Mouse (Mus musculus): ENCODE data around the gene Cyp1a2. TPM values are rescaled to one million over a fixed set of nuclear protein-coding genes. Genes with fewer than 3 reads are reported as not detected.

Gene Cyp1a2
- polyA plus RNA-seq, 1 experiment from 2014 or later = not detected

DNA sequence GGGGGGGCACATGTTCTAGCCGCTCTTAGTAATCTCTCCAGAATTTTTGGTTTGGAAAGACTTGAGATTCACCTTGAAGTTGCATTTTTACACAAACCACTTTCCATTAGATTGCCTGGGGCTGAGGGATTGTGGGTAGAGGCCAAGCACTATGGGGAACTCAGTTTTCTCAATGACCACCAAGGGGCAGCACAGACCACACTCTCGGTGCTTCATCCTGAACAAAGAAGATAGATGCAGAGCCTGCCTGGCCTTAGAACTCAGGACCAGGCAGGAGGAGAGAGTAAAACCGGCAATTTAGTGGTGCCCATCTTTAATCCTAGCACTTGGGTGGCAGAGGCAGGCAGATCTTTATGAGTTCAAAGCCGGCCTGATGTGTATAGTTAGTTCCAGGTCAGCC lies 23.7 kb downstream of the Cyp1a2 start:
- no peak overlapping the region for H3K4me2 ChIP-seq
- peaks cover 5% of the 10 kb centered on the region; the same call in 1 of the 2 replicates for H3K4me1 ChIP-seq (replicated peaks)
- WGBS = 14% methylated on average over 4 of the region's 4 CpGs
- H3K9ac ChIP-seq = no peak overlapping the region
- peaks cover 4% of the 10 kb centered on the region; the same call in 1 of the 2 replicates for H3K27me3 ChIP-seq (replicated peaks)
- no peak overlapping the region for H3K27ac ChIP-seq (ENCODE audit: poor library complexity, severe bottlenecking)
- ATAC-seq (ENCODE audit: insufficient number of reproducible peaks, low FRiP score) = peak; percentile 58; the same call in 1 of the 2 replicates
- H3K4me3 ChIP-seq = no peak overlapping the region
- no peaks in the 10 kb centered on the region; the same call in 1 of the 2 replicates for H3K9me3 ChIP-seq (replicated peaks)
- no peaks in the 10 kb centered on the region for H3K36me3 ChIP-seq

DNA sequence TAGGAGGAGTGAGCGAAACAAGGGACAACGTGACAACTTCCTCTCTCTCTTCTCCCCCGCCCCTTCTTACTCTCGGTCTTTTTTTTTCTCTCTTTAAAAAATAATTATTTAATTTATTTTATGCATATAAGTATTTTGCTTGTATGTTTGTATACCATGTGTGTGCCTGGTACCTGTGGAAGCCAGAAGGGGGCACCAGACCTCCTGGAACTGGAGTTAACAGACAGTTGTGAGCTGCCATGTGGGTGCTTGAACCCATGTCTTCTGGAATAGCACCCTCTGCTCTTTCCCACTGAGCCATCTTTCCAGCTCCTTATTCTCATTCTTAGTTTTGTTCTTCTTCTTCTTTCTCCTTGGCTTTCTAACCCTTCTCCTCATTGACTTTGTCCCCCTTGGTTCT lies 24.5 kb downstream of the Cyp1a2 start:
- WGBS = 83% methylated on average over 4 of the region's 4 CpGs

DNA sequence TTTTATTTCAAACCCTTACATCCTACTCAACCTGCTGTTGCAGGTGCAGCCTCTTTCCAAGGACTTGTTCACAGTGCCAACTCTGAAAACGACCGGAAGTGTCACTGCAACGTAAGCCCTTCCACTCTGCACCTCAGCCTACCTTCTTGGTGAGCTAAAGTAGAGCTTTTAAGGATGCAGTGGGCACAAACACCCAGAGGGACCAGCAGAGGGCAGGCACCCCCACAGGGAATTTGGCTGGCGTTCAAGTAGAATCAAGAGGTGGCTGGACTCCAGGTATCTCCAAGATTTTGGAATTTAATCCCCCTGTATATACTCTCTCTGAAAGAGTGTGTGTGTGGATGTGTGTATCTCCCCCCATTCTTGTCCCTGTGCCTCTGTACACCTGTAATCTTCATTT lies 25.7 kb downstream of the Cyp1a2 start:
- no peaks in the 10 kb centered on the region for H3K36me3 ChIP-seq
- no peak overlapping the region for H3K4me3 ChIP-seq
- H3K9ac ChIP-seq = no peak overlapping the region
- peaks cover 23% of the 10 kb centered on the region for H3K27me3 ChIP-seq (replicated peaks)
- H3K9me3 ChIP-seq (replicated peaks) = no peaks in the 10 kb centered on the region
- H3K4me1 ChIP-seq (replicated peaks) = peaks cover 9% of the 10 kb centered on the region; the same call in 1 of the 2 replicates
- no peak overlapping the region for H3K27ac ChIP-seq (ENCODE audit: poor library complexity, severe bottlenecking)
- no peak for ATAC-seq (ENCODE audit: insufficient number of reproducible peaks, low FRiP score)
- 55% methylated on average over 4 of the region's 4 CpGs for WGBS
- no peak overlapping the region for H3K4me2 ChIP-seq

More for the DNA sequence above, 24.5 kb downstream of the Cyp1a2 start:
- H3K27me3 ChIP-seq (replicated peaks) = peaks cover 12% of the 10 kb centered on the region
- H3K36me3 ChIP-seq = no peaks in the 10 kb centered on the region
- no peak overlapping the region for H3K27ac ChIP-seq (ENCODE audit: poor library complexity, severe bottlenecking)
- H3K4me3 ChIP-seq = no peak overlapping the region
- peaks cover 9% of the 10 kb centered on the region; the same call in 1 of the 2 replicates for H3K4me1 ChIP-seq (replicated peaks)
- ATAC-seq (ENCODE audit: insufficient number of reproducible peaks, low FRiP score) = no peak
- no peak overlapping the region for H3K4me2 ChIP-seq
- H3K9ac ChIP-seq = no peak overlapping the region
- no peaks in the 10 kb centered on the region; the same call in 1 of the 2 replicates for H3K9me3 ChIP-seq (replicated peaks)

DNA sequence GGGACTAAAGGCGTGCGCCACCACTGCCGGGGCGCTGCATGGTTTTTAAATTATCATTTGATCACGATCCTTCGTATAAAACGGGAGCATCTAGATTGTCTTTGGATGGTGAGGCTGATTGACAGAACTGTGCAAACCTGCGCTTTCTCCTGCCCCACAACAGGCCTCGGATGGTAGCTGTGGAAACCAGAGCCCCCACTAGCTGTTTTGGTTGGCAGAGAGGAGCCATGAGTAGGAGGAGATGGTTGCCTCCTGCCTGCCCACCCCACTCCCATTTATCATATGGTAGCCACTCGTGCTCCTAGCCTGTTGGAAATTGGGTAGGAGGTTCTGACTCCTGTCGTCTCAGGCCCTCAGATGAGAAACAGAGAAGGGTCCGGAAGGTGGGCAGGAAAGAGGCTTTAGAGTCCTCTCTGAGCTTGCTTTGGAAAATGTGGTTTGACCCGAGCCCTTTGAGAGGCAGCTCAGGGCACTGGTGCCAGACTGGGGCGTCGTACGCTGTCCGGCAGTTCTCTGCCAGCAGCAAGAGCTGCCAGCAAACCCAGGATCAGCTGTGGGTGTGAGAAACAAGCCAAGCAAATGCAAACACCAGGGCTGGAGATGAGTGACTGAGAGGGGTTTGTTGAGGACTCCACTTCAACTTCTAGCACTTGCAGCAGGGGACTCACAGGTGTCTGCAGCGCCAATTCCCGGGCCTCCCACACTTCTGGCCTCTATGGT lies 26.7 kb downstream of the Cyp1a2 start:
- Histone ChIP-seq H3K4me3 (no peak overlapping the region), H3K9ac (no peak overlapping the region), H3K27ac (ENCODE audit: poor library complexity, severe bottlenecking) (no peak overlapping the region), H3K4me1 (replicated peaks) (peaks cover 9% of the 10 kb centered on the region; the same call in 1 of the 2 replicates), H3K9me3 (replicated peaks) (no peaks in the 10 kb centered on the region), H3K27me3 (replicated peaks) (peaks cover 31% of the 10 kb centered on the region), H3K36me3 (no peaks in the 10 kb centered on the region), H3K4me2 (no peak overlapping the region)
- ATAC-seq (ENCODE audit: insufficient number of reproducible peaks, low FRiP score) = no peak
- 79% methylated on average over 19 of the region's 19 CpGs for WGBS

DNA sequence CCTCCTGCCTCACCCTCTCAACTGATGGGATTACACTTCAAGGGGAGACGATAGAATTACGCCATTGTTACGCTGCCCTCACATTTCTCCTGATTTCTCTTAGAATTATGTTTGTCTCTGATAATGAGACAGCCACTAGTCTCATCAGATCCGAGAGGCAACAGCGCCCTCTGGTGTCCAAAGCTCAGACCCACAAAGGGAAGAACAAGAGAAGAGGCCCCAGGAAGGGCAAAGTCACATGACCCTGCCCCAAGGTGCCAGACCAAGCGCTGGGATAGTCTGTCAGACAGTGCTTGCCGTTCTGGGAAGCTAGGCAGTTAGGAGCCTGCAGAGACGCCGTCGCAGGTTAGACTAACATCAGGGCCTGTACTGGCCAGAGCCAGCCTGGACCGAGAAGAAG lies 27.8 kb downstream of the Cyp1a2 start:
- H3K4me2 ChIP-seq = peak overlapping the region; percentile 55
- H3K9ac ChIP-seq = peak overlapping the region; percentile 39
- H3K4me1 ChIP-seq (replicated peaks) = peaks cover 13% of the 10 kb centered on the region
- WGBS = 4% methylated on average over 11 of the region's 11 CpGs
- peaks cover 35% of the 10 kb centered on the region for H3K27me3 ChIP-seq (replicated peaks)
- no peak overlapping the region for H3K27ac ChIP-seq (ENCODE audit: poor library complexity, severe bottlenecking)
- no peaks in the 10 kb centered on the region for H3K36me3 ChIP-seq
- no peaks in the 10 kb centered on the region for H3K9me3 ChIP-seq (replicated peaks)
- peak; percentile 78 for ATAC-seq (ENCODE audit: insufficient number of reproducible peaks, low FRiP score)
- no peak overlapping the region for H3K4me3 ChIP-seq

DNA sequence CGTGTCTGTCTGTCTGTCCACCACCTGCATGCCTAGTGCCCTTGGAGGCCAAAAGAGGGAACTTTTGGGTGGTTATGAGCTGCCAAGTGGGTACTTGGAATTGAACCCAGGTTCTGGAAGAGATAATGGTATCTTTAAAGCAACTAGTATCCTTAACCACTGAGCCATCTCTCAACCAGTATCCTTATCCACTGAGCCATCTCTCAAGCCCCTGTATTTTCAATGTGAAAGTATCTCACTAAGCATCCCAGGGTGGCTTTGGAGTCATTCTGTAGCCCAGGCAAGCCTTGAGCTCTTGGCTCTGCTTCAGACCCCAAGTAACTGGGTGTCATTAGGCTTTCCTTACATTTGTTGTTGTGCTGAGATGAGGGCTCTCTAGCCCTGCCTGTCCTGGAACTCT lies 28.5 kb downstream of the Cyp1a2 start:
- Histone ChIP-seq H3K4me1 (replicated peaks) (peaks cover 15% of the 10 kb centered on the region), H3K27me3 (replicated peaks) (peaks cover 35% of the 10 kb centered on the region), H3K27ac (ENCODE audit: poor library complexity, severe bottlenecking) (no peak overlapping the region), H3K9ac (no peak overlapping the region), H3K4me2 (no peak overlapping the region), H3K9me3 (replicated peaks) (no peaks in the 10 kb centered on the region), H3K4me3 (no peak overlapping the region), H3K36me3 (no peaks in the 10 kb centered on the region)
- WGBS = 77% methylated on average over 1 of the region's 1 CpGs
- ATAC-seq (ENCODE audit: insufficient number of reproducible peaks, low FRiP score) = no peak

DNA sequence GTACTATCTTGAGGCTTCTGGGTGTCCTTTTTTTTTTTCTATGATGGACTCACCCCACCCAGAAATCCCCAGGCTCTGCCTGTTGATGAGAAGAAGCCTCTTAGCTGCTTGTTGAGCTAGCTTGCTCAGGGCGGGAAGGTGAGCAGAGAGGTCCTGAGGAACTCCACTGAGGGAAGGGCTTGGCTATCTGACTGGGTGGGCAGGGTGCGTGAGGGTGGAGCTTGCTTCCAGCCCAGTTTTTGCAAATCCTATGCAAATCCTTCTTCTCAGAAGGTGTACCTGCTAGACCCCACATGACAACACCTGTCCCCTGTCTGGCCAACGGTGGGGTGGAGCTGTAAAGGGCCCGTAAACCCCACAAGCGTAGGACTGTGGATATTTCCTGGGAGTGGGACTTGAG lies 30.2 kb downstream of the Cyp1a2 start, which contains the start of gene Csk:
Gene Csk (minus strand): TSS at position 349 of the 400 bp plus-strand sequence.
- ATAC-seq (ENCODE audit: insufficient number of reproducible peaks, low FRiP score) = no peak
- H3K36me3 ChIP-seq = no peaks in the 10 kb centered on the region
- H3K4me3 ChIP-seq = no peak within 1 kb of the TSS
- H3K27ac ChIP-seq (ENCODE audit: poor library complexity, severe bottlenecking) = no peak within 1 kb of the TSS
- no peak within 1 kb of the TSS for H3K9ac ChIP-seq
- H3K4me1 ChIP-seq (replicated peaks) = peaks cover 15% of the 10 kb centered on the region
- 60% methylated on average over 5 of the region's 5 CpGs for WGBS
- no peak within 1 kb of the TSS for H3K4me2 ChIP-seq
- no peaks in the 10 kb centered on the region for H3K9me3 ChIP-seq (replicated peaks)
- H3K27me3 ChIP-seq (replicated peaks) = peaks cover 35% of the 10 kb centered on the region

DNA sequence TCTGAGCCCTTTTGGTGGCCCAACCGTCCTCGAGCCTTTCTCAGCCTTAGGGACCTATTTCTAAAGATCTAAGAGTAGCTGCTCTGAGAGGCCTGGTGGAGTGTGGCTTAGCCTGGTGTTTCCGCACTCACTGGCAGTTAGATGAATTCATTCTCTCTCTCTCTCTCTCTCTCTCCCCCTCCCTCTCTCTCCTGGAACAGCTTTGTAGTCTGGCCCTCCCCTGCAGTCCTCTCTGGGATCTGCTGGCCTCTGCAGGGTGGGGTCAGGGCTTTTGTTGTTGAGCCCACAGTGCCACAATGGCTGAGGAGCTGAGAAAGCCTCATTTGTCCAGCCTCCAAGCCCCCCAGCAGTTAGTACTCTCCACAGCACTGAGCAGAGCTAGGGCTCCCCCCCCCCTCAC lies 30.6 kb downstream of the Cyp1a2 start:
- Histone ChIP-seq H3K4me1 (replicated peaks) (peaks cover 16% of the 10 kb centered on the region), H3K4me3 (no peak overlapping the region), H3K4me2 (no peak overlapping the region), H3K27ac (ENCODE audit: poor library complexity, severe bottlenecking) (no peak overlapping the region), H3K36me3 (no peaks in the 10 kb centered on the region), H3K9ac (no peak overlapping the region), H3K27me3 (replicated peaks) (peaks cover 35% of the 10 kb centered on the region), H3K9me3 (replicated peaks) (no peaks in the 10 kb centered on the region)
- 62% methylated on average over 3 of the region's 3 CpGs for WGBS
- no peak for ATAC-seq (ENCODE audit: insufficient number of reproducible peaks, low FRiP score)

DNA sequence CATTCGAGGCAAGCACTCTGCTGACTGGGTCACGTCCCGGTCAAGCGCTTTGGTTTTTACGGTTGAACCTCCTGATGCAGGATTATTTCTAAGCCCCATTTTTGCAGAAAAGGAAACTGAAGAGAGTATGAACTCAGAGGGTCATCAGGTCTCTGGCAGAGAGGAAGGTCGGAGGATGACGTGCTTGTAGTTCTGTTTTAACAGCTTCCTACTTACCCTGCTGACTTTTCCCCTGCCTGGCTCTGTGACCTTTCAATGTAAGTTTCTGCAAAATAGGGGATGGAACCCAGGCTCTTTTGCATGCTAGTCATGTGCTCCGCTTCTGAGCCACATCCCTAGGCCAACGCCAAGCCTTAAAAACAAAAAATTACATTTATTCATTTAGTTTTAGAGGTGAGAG lies 31.2 kb downstream of the Cyp1a2 start:
- Histone ChIP-seq H3K9ac (no peak overlapping the region), H3K27me3 (replicated peaks) (peaks cover 35% of the 10 kb centered on the region), H3K4me2 (no peak overlapping the region), H3K4me3 (no peak overlapping the region), H3K36me3 (no peaks in the 10 kb centered on the region), H3K9me3 (replicated peaks) (no peaks in the 10 kb centered on the region), H3K27ac (ENCODE audit: poor library complexity, severe bottlenecking) (no peak overlapping the region), H3K4me1 (replicated peaks) (peaks cover 18% of the 10 kb centered on the region)
- no peak for ATAC-seq (ENCODE audit: insufficient number of reproducible peaks, low FRiP score)
- 77% methylated on average over 9 of the region's 9 CpGs for WGBS

DNA sequence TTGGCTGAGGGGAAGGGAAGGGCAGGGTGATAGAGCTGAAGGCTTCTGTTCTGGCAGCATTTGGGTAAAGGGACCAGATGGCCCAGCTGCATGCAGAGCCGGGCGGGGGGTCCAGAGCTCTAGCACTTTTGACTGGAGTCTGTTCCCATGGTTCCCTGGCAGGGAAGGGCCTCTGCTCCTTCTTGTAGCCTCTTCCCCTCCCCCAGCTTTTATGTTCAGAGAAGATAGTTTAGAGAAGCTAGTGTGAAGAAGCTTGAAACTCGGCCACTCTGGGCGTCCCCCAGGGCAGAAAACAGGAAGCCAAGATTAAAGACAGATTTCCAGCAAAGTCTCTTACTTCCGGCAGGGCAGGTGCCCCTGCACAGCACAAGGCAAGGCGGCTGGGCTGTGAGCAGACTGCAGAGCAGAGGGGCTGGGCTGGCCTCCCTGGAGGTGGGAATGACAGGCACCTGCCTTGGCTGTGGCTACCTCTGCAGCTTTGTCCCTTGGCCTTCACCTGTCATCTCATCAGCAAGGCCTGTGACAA lies 32.7 kb downstream of the Cyp1a2 start:
- Histone ChIP-seq H3K9ac (no peak overlapping the region), H3K4me3 (no peak overlapping the region), H3K9me3 (replicated peaks) (no peaks in the 10 kb centered on the region), H3K4me1 (replicated peaks) (peaks cover 15% of the 10 kb centered on the region), H3K27ac (ENCODE audit: poor library complexity, severe bottlenecking) (no peak overlapping the region), H3K4me2 (no peak overlapping the region), H3K36me3 (no peaks in the 10 kb centered on the region), H3K27me3 (replicated peaks) (peaks cover 32% of the 10 kb centered on the region)
- no peak for ATAC-seq (ENCODE audit: insufficient number of reproducible peaks, low FRiP score)
- WGBS = 34% methylated on average over 6 of the region's 6 CpGs

DNA sequence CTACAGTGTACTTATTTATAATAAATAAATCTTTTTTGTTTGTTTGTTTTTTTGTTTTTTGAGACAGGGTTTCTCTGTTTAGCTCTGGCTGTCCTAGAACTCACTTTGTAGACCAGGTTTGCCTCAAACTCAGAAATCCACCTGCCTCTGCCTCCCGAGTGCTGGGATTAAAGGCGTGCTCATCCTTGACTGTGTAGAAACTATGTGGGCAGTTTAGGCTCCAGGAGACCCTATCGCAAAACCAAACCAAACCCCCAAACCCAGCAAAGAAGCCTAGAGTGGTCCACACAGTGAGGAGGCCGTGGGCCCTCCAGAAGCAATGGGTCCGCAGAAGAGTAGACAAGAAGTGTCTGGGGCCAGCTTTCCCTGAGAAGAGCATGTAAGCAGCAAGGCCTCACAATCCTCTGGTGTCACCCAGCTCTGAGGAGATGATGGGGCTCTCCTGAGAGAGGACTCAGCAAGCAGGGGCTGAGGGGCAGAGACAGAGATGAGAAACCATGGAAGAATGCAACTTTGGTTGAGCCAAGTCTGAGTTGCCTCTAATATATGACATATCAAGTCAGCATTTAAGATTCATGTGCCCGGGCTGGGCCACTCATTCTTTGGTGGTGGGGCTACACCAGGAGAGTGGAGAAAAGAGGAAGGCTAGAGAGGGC lies 33.2 kb downstream of the Cyp1a2 start:
- H3K9ac ChIP-seq = no peak overlapping the region
- H3K36me3 ChIP-seq = no peaks in the 10 kb centered on the region
- peaks cover 18% of the 10 kb centered on the region for H3K4me1 ChIP-seq (replicated peaks)
- WGBS = 84% methylated on average over 6 of the region's 6 CpGs
- ATAC-seq (ENCODE audit: insufficient number of reproducible peaks, low FRiP score) = no peak
- no peak overlapping the region for H3K4me3 ChIP-seq
- H3K4me2 ChIP-seq = no peak overlapping the region
- peaks cover 32% of the 10 kb centered on the region for H3K27me3 ChIP-seq (replicated peaks)
- H3K9me3 ChIP-seq (replicated peaks) = no peaks in the 10 kb centered on the region
- H3K27ac ChIP-seq (ENCODE audit: poor library complexity, severe bottlenecking) = no peak overlapping the region

Data from heart, embryonic 12.5 days (tissue).